Mouse (Mus musculus) bone marrow, adult 2 months (tissue): ENCODE data around the gene Mmp24.

Experiments used
- CTCF ChIP-seq: fragments of 200-500 bp; IDR thresholded peaks from 2 replicates; pipeline ENCODE4 v1.5.1; 2011; ENCODE audit warnings: low read length, control low read depth; ENCODE audit not compliant: control insufficient read depth, insufficient read depth
- POLR2A ChIP-seq: fragments of 200-500 bp; IDR thresholded peaks from 2 replicates; pipeline ENCODE4 v1.6.1; 2011; ENCODE audit warnings: low read depth, mild to moderate bottlenecking, control low read depth, low read length, borderline replicate concordance; ENCODE audit not compliant: control insufficient read depth

DNA sequence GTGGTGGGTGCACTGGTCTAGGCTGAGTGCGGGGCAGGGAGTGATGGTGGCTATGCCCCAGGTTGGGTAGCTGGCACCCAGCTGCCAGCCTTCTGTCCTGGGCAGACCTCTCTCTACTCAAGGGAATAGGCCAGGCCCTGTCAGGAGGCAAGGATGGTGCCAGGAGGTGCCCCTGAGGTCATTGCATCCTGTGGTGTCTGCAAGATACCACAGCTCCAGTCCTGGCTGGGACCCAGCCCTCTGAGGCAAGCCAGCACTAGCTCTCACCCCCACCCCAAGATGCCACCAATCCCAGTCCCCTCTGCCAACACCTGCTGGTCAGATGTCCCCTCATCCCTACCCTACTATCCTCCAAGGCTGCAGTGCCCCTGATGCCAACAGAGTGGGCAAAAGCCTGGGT lies 41.0 kb downstream of the Mmp24 start:
- TF ChIP-seq CTCF (no peak), POLR2A (no peak)
